Mouse (Mus musculus) neutrophil, adult 59 days (primary cell): ENCODE measurements around the gene Cabcoco1. TPM values are rescaled to one million over a fixed set of nuclear protein-coding genes. Genes with fewer than 3 reads are reported as not detected.

ENCODE experiments used
- total RNA-seq, 2 experiments: library from RNA; stranded (reverse); gene quantifications; 1 replicate in 1 of 2; 2 replicates in 1 of 2; pipeline ENCODE4 v1.2.4; 2023

The Cabcoco1 gene
- total RNA-seq = not detected

GRCm38 (mm10) chr10:68541139-68541942 lies at the start of gene Cabcoco1:
TSS of gene Cabcoco1 (minus strand) at chr10:68541896.

Other genes with a start within 250 kb of the Cabcoco1 start
- 1 to 10 TPM; 1.6 to 2.0 TPM for gene Tmem26, start 181.8 kb upstream of the Cabcoco1 start, total RNA-seq